Mouse (Mus musculus): Measurements from ENCODE around the gene Phf5a.

The Phf5a gene

DNA sequence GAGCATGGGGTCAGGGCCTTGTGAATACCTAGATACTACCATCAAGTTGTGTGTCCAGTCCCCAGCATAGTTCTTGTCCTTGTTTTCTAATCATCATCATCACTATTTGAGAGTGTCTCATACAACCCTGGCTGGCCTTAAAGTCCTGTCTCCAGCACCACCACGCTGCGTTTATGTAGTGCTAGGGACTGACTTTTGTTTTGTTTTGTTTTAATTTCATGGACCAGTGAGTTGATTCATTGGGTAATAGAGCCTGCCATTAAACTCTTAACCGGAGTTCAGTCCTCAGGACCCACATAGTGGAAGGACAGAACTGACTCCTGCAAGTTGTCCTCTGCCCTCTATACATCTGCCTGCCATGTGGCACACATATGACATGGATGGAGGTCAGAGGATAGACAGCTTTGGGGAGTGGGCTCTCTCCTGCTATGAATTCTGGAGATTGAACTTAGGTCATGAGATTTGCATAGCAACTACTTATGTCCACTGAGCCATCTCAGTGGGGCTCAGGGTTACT is 13.8 kb upstream of the Phf5a start:
- no peak for DNase-seq (ENCODE audit: low read depth, low spot score)

DNA sequence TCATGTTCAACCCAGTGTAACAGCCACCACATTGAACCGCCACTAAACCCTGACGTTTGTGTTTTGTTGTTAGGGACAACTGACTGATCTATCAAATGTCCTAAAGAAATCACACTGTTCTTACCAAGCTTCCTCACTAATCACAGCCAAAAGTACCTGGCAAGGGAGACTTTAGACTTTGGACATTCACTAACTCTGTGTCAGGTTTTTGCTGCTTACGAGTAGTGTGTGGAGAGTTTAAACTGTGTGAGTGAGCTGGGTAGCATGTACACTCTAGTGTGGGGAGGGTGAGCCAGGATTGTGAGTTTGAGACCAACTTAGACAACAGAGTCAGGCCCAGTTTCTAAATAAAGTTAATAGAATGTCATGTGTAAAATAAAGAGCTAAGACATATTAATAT is 10.6 kb upstream of the Phf5a start:
- DNase-seq (ENCODE audit: low read depth, low spot score), result no peak

DNA sequence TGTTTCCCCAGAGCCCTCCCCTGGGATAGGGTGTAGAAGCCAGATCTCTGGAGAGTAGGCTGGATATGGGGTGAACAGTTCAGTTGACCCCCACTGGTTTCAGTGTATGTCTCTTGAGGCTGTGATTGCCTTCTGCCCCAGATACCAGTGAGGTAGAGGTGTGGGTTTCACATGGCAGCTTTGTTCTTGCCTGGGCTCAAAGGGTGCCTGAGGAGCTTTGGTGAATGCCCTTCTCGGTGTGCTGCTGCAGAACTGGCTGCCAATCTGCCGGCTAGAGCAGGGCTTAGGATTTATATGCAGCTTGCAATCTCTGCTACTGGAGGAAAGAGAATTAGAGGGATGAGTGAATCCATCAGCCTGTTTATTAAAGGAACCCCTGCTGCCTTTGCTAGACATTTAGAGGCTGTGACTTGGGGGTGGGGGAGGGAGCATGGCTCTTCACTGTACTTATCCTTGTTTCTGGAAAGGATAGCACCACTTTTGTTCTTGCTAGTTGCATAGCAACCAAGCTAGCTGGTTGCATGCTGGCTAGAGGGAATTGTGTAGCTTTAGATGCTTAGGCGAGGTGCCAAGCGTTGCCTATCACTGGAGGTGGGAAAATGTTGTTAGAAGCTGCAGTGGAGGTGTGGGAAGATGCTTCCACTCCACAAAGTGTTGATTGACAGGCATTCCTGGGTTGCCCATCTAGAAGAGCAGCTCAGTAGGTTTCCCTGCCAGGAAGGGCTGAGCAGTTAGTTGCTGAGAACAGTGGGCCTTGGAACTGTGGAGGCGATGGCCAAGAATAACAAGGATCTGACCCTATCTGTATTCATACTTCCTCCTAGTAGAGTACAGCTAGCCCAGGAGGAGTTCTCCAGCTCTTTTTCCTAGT is 8.1 kb upstream of the Phf5a start:
- DNase-seq (ENCODE audit: low read depth, low spot score), result peak; percentile 38

DNA sequence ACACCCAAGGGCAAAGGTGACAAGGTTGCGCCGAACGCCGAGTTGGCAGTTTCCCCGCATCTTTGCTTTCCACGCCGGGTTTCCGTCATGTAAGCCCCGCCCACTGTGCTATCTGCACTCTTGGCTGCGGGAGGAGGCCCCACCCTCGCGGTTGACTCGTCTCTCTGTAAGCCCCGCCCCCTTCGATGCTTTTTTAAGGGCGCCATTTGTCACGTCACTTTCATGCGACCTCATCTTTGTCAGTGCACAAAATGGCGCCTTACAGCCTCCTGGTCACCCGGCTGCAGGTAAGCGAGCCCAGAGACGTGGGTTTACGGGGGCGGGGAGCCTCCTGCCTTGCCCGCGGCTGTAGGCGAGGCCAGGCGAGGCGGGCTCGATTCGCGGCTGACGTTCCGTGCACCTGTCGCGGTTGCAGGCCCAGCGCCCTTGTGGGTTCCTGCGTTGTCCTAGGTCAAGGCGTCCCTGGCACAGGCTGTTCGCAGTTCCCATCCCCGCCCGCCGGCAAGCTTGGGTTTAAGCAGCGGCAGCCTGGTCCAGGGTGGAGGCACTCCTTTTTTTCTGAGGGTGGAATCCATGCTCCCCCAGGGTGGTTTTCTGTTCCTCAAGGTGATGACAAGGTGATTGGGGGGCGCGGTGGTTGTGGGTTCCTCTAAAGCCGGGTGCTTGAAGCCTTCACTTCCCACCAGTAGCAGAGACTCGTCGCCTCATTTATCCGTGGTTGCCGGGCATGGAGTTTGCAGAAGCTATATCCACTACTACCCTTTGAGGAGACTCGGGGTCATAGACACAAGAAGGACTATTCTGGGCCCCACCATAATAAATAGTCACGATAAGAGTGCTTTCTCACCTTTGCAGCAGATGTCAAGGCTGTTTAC is 788 bp upstream of the Phf5a start, which contains the start of gene Aco2:
Gene Aco2 (plus strand): TSS at position 48 of the 875 bp plus-strand sequence.
- DNase-seq (ENCODE audit: low read depth, low spot score), result peak; percentile 99

DNA sequence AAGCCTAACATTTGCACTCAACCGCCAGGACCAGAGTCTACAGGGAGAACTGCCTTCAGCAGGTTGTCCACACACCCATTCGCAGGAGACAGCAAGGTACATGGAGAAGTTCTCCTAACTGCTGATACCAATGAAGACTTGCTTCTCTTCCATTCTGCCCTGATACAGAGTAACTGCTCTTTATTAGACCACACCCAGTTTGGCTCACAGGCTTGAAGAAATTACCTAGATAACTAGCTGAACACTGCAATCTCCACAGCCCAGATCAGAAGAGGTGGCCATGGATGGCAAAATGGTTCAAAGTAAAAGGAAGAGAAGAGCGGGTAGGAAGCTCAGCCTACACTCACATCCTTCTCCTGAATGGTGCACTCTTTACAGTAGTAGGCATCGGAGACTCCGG is 1.7 kb downstream of the Phf5a start:
- no peak for DNase-seq (ENCODE audit: low read depth, low spot score)

DNA sequence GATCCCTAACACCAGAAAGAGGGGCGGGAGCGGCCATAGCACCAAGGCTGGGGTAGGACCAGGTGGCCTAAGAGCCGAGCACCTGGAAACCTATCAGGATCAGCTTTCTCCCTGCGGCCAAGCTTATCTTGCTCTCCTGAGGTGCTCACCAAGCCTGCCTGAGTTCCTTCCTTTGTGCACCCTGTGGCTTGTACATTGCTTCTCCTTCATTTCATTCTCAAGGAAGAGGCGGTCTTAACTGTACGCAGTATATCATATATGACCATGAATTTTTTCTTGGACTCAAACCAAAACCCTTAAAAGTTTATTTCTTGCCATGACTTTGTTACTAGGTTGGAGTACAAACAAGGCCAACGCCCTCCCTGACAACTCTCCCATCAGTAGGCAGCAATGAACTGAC is 7.5 kb downstream of the Phf5a start:
- no peak for DNase-seq (ENCODE audit: low read depth, low spot score)

DNA sequence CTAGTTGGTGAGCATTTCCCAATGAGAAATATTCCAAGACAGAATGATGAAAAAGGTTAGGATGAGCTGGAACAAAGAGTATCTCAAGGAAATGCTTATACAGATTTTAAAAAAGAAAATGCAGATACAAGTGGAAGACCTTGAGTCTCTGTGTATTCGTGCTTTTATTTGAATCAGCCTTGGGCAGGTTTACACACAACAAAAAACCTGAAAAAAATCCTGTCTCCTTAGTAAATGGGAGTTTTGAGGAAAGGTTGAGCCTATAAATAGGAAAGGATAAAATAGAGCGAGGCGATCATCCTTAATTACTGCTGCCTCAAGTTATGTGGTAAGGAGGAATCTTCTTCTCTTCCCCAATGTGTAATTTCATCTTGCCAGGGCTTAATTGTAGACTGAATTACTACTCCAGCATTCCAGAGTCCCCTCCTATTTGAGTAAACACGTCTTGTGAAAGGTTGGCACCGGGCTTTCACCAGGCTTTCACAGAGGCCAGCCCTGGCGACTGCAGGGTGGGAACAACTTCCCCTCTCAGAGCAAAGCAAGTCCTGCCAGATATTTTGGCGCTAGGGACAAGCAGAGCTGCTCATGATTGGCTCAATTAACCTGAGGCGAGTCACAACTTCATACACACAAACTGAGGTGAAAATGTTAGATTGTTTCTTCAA is 11.1 kb downstream of the Phf5a start:
- no peak for DNase-seq (ENCODE audit: low read depth, low spot score)

DNA sequence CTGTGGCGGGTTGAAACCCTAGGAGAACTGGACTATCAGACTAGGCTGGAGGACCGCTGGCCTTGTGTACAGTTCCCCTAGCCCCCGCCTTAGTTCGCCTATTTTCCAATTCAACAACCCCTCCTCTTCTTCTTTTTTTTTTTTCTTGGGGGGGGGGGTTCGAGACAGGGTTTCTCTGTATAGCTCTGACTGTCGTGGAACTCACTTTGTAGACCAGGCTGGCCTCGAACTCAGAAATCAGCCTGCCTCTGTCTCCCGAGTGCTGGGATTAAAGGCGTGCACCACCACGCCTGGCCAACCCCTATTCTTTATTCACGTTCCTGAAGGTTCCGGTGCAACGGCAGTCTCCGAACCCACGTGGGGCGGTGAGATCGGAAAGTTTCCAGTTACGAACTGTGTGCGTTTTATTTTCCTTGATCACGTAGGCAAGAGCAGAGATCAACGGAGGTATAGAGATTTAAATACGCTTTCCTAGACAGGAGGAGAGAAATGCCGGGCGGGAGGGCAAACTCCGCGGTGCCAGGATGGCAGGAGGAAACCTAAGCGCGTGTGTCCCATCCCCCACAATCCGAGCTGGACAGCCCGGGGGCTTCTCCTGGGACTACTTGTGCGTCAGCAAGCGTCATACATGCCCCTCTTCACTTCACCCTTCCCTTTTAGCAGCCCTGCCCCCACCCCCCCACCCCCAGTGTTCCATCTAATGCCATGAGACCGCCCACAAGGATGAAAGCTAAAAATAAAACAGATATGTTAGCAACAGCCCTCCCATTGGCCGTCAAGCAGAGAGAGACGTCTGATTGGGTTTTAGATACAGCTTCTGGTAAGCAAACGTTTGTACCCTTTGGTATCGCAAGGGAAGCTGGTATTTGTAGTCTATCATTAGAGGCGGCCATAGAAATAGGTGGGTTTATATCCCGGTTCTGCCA is 12.1 kb downstream of the Phf5a start:
- peak; percentile 85 for DNase-seq (ENCODE audit: low read depth, low spot score)

DNA sequence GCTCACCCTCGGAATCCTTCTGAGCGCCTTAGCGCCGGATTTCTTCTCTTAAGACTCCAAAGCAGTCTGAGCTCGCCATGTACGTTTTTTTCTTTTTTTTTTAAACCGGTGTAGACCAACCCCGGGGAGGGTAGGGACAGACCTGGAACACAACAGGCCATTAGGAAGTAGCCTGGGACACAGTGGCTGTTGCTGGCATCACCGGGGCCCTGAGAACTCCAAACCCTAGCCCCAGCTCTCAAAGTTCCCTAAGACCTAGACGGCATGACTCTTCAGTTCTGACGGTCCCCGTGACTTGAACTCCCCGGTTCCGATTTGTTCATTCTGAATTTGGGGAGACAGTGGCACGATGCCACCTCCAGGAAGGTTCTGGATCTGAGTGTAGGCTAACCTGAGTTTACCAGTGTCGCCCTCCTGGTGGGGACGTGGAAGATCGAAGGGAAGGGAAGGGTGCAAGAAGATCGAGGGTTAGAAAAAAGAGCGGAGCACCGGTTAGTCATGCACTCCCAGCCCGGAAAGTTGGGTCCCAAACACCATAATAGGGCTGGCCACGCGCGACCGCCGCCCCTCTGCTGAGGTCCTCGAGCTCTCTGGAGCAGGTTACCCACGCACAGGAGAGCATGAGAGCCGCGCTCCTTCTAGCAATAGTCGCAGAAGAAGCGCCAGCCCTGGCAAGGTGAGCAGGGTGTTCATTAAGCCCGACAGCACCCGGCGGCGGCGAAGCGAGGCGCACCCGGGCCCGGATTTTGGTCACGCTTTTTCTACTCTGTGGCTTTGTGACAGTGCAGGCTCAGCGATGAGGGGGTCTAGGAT is 13.0 kb downstream of the Phf5a start, which contains the start of gene Tob2:
Gene Tob2 (minus strand): TSS at position 280 of the 813 bp plus-strand sequence.
- DNase-seq (ENCODE audit: low read depth, low spot score), result peak; percentile 59

DNA sequence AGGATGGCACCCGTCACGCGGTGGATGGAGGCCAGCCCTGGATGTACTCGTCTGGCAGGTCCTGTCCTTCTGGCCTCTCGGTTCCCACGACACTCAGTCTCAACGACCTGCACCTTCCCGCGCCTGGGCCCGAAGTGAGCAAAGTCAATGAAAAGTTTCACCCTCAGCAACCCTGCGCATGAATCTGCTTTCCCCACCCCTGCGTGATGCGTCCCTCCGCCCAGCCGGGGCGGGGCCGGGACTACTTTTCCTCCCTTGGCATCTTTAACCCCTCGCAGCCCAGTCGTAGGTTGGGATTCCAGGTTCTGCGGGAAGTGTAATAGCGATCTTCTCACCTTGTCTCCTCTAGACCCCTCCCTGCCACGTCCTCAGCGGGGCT is 13.6 kb downstream of the Phf5a start:
- peak; percentile 92 for DNase-seq (ENCODE audit: low read depth, low spot score)

DNA sequence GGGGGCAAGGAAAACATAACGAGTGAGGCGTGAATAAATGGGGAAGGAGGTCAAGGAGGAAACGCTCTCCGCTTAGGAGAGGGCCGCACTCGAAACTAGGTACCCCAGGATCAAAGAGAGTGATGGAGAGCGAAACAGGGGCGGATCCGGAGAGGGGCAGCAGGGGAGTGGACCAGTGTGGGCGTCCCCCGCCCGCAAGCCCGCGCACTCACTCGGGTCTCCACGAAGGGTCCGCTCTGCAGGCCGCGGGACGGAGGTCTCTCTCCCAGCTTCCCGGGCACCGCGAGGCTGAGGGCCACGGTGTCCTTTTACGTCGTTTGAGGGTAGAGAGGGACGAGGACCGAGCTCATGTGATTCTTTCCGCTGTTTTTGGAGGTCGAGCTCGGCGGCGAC is 14.0 kb downstream of the Phf5a start:
- no peak for DNase-seq (ENCODE audit: low read depth, low spot score)

DNA sequence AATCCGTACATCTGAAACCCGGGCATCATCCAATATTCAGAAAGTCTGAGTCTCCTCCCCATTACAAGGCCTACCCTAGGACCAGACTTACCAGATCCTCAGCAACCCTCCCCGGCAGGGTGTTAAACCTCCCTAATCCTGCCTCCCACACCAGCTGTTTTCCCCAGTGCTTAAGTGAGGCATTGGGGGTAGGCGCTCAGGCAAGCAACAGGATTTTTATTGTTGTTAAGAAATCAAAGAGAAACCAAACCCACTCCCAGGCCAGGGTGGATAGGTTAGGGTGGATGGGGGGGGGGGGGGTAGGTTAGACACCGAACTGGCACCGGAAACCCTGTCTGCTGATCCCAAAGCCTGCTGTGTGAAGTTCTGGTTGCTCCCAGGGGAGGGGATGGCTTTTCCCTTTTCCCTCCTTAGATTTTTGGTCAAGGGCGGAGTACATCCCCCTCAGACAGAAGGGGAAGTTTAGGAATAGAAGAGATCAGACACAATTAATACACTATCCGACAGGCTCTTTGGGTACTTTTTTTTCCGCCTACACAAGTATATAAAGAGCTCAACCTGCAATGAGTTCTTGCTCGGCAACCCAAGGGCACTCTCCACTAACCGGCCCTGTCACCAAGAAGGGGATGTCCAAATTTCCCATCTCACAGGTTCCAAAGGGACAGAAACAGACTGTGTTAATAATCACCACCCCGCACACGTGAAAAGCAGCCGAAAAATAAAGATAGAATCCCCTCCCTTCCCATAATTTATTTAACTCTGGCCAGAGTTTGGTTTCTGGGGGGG is 14.6 kb downstream of the Phf5a start:
- DNase-seq (ENCODE audit: low read depth, low spot score), result no peak

DNA sequence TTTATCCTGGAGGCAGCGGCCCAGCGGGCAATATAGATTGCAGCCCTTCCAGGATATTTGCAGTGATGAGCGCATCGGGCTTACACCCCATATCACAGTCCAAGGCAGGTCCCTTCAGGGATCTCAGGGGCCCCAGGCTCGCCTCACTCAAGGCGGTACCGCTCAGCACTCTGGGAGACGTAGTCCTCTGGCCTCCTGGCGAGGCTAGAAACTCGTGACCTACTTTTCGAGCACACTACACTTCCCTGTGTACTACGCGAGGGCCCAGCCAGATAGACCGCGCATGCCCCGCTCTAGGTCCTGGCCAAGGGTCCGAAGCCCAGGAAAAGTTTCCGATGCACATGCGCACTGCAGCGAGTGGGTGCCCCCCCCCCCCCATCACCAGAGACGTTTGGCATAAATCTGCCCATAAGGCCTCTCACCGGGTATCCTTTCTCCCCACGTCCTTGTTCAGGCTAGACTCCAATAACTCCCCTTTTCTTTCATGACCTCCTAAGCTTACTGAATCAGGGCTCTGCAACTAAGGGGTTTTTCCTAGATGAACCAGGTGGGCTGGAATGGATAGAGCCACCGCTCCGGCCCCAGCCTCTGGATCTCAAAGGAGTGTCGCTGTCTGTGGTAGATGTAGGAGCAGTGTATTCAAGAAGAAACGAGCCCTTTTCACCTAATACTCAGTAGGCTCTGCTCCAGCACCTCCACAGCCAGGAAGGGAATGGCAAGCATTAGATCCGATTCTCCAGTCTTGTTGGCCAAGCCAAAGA is 15.5 kb downstream of the Phf5a start:
- peak; percentile 93 for DNase-seq (ENCODE audit: low read depth, low spot score)

DNA sequence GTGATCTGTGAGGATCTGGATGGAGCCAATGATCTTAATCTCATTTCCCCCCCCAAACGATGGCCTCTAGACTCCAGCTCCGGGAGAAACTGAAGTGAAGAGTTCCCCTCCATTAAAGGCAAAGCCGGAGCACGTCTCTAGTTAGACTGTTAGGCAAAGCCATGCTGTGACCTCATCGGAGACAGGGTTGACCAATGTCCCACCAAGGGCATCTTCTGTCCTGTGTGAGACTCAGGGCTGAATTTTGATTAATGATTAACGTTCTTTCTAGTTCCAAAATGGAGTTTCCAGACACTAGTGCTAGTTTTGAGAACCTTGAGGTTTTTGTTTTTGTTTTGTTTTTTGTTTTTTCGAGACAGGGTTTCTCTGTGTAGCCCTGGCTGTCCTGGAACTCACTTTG is 18.6 kb downstream of the Phf5a start:
- DNase-seq (ENCODE audit: low read depth, low spot score), result no peak

DNA sequence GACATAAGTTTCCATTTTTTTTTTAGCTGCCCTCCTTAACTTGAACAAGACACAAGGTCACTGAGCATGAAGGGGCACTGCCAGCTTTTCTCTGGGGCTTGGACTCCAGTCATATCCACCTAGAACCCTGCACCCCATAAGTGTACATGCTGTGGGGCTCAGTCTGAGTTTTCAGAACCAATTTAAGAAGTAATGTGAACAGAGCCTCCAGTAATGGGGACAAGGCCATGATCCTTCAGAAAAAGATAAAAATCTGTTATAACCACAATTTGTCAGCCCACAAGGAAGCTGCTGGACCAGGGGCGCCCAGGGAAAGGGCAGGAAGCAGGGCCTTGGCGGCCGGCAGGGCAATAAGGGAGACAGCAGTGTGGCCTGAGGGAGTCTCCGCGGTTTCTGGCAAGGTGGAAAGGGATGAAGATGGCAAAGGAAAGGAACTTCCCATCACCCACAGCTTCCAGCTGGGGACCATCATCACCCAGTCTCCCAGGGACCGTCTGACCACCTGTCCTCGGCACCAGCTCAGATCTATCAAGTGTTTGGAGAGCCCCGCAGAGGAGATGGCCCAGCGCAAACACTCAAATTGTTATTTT is 19.2 kb downstream of the Phf5a start:
- no peak for DNase-seq (ENCODE audit: low read depth, low spot score)

DNA sequence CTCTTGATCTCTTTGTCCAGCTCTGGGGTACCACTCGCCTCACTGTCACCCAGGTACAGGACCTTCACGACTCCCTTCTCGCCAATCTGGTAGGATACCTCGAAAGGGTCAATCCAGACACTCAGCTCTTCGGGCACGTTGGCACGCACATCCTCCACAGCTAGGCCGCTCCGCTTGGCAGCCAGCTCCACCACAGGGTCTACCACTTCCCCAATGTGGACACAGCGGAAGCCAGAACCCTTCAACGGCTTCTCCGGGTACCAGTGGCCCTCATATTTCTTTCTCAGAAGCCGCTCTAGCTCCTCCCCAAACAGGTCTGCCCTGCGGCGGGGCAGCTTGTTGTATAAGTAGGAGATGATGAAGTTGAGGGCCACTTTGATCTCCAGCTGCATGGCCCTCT is 20.3 kb downstream of the Phf5a start:
- no peak for DNase-seq (ENCODE audit: low read depth, low spot score)

DNA sequence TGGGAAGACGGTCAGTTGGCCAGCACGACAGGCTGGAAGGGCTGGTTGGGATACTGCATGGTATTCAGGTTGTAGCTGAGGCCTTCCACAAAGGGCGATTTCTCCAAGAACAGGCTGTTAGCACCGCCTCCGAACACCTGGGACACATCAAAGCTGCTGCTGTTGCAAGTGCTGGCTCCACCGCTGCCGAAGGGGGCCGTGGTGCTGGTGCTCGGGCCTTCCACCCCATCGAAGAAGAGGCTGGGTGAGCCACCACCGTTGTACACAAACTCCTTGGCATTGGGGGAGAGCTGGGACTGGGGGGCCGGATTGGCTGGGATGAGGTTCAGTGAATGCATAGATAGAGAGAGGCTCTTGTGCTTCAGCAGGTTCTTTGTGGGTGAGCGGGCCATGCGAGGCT is 21.0 kb downstream of the Phf5a start:
- no peak for DNase-seq (ENCODE audit: low read depth, low spot score)

DNA sequence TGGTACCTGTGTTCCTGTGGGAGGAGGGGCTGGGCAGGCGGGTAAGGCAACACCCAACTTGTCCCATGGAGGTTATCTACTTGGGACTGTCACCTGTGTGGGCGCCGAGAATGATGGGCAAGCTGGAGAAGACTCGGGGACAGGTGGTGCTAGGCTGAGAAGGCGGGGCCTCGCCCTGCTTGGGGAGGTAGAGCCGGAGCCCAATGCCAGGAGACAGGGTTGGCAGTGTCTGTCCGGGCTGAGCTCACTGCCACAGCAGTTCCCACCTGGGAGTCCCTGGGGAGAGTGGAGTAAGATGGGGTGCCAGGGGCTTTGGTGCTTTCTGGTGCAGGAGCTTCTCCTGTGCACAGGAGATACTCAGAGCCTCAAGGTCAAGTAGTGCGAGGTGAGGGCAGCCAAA is 22.6 kb downstream of the Phf5a start:
- no peak for DNase-seq (ENCODE audit: low read depth, low spot score)

All from R1 (cell line).